Mouse (Mus musculus): Measurements from ENCODE around the gene Camkmt.

The Camkmt gene

GRCm38 (mm10) chr17:85372076-85372475 lies 281.7 kb downstream of the Camkmt start:
- no peak for DNase-seq (ENCODE audit: low spot score in 2 of 2)

- no peak for DNase-seq (ENCODE audit: low spot score in 2 of 2)
Observed at GRCm38 (mm10) chr17:85372523-85372922, 282.2 kb downstream of the Camkmt start.

GRCm38 (mm10) chr17:85374100-85374833 lies 283.9 kb downstream of the Camkmt start:
- no peak for DNase-seq (ENCODE audit: low spot score in 2 of 2)

- no peak for DNase-seq (ENCODE audit: low spot score in 2 of 2)
Observed at GRCm38 (mm10) chr17:85374834-85375176, 284.5 kb downstream of the Camkmt start.

- DNase-seq (ENCODE audit: low spot score in 2 of 2): no peak
Observed at GRCm38 (mm10) chr17:85375523-85375922, 285.2 kb downstream of the Camkmt start.

GRCm38 (mm10) chr17:85377496-85377895 lies 287.1 kb downstream of the Camkmt start:
- no peak for DNase-seq (ENCODE audit: low spot score in 2 of 2)

- no peak for DNase-seq (ENCODE audit: low spot score in 2 of 2)
Observed at GRCm38 (mm10) chr17:85379101-85379500, 288.7 kb downstream of the Camkmt start.

- no peak for DNase-seq (ENCODE audit: low spot score in 2 of 2)
Observed at GRCm38 (mm10) chr17:85381578-85382223, 291.3 kb downstream of the Camkmt start.

GRCm38 (mm10) chr17:85382344-85382743 lies 292.0 kb downstream of the Camkmt start:
- peak in 1 of 2 experiments; percentile 10 for DNase-seq (ENCODE audit: low spot score in 2 of 2)

GRCm38 (mm10) chr17:85382906-85383305 lies 292.6 kb downstream of the Camkmt start:
- DNase-seq (ENCODE audit: low spot score in 2 of 2): no peak

GRCm38 (mm10) chr17:85393091-85393890 lies 302.9 kb downstream of the Camkmt start:
- no peak for DNase-seq (ENCODE audit: low spot score in 2 of 2)

- DNase-seq (ENCODE audit: low spot score in 2 of 2): no peak
Observed at GRCm38 (mm10) chr17:85393891-85394321, 303.6 kb downstream of the Camkmt start.

- DNase-seq (ENCODE audit: low spot score in 2 of 2): peak; percentile 10 to 58
Observed at GRCm38 (mm10) chr17:85395502-85395901, 305.1 kb downstream of the Camkmt start.

GRCm38 (mm10) chr17:85400751-85401150 lies 310.4 kb downstream of the Camkmt start:
- DNase-seq (ENCODE audit: low spot score in 2 of 2): no peak

- DNase-seq (ENCODE audit: low spot score in 2 of 2): no peak
Observed at GRCm38 (mm10) chr17:85405161-85405560, 314.8 kb downstream of the Camkmt start.

- DNase-seq (ENCODE audit: low spot score in 2 of 2): no peak
Observed at GRCm38 (mm10) chr17:85406195-85406594, 315.8 kb downstream of the Camkmt start.

GRCm38 (mm10) chr17:85428831-85429230 lies 338.5 kb downstream of the Camkmt start:
- DNase-seq (ENCODE audit: low spot score in 2 of 2): no peak

GRCm38 (mm10) chr17:85432923-85433322 lies 342.6 kb downstream of the Camkmt start:
- DNase-seq (ENCODE audit: low spot score in 2 of 2): no peak

GRCm38 (mm10) chr17:85443036-85443435 lies 352.7 kb downstream of the Camkmt start:
- no peak for DNase-seq (ENCODE audit: low spot score in 2 of 2)

- no peak for DNase-seq (ENCODE audit: low spot score in 2 of 2)
Observed at GRCm38 (mm10) chr17:85454419-85454983, 364.1 kb downstream of the Camkmt start.

GRCm38 (mm10) chr17:85455063-85455462 lies 364.7 kb downstream of the Camkmt start:
- no peak for DNase-seq (ENCODE audit: low spot score in 2 of 2)

GRCm38 (mm10) chr17:85458075-85458474 lies 367.7 kb downstream of the Camkmt start:
- no peak for DNase-seq (ENCODE audit: low spot score in 2 of 2)

Data from heart, adult 9 months (tissue).